Mouse (Mus musculus) olfactory bulb, adult 2 months (tissue): ENCODE data around the gene Smpdl3a. TPM values are rescaled to one million over a fixed set of nuclear protein-coding genes. Genes with fewer than 3 reads are reported as not detected.

ENCODE experiments used
- H3K27ac ChIP-seq: fragments of 200-500 bp; 2 replicates; pipeline ENCODE4 v1.5.1; 2012; ENCODE audit warnings: low read depth, low read length; ENCODE audit not compliant: insufficient read depth
- H3K4me1 ChIP-seq: fragments of 200-500 bp; 2 replicates; pipeline ENCODE4 v1.6.1; 2012; ENCODE audit warnings: low read length; ENCODE audit not compliant: control insufficient read depth, insufficient read depth
- H3K4me3 ChIP-seq: fragments of 200-500 bp; 2 replicates; pipeline ENCODE4 v1.5.1; 2012; ENCODE audit warnings: mild to moderate bottlenecking, low read depth, low read length, moderate library complexity; ENCODE audit not compliant: insufficient read depth
- CTCF ChIP-seq: fragments of 200-500 bp; IDR thresholded peaks from 2 replicates; pipeline ENCODE4 v1.5.1; 2012; ENCODE audit warnings: low read depth, mild to moderate bottlenecking, low read length, moderate library complexity; ENCODE audit not compliant: insufficient read depth
- POLR2A ChIP-seq: fragments of 200-500 bp; IDR thresholded peaks from 2 replicates; pipeline ENCODE4 v1.6.1; 2012; ENCODE audit warnings: mild to moderate bottlenecking, low read depth, low read length, moderate library complexity; ENCODE audit not compliant: insufficient read depth
- WGBS: fragments of 180-500 bp; shearing (Covaris S2); methylation state at CpG from one replicate; pipeline ENCODE4 v1.1.7; 2018; 5-methylcytosine and 5-hydroxymethylcytosine counted together
- polyA plus RNA-seq: library from polyadenylated mRNA; stranded (reverse); fragments of >200 nt; gene quantifications from 2 replicates; pipeline ENCODE4 v1.2.4, GENCODE M21; 2012; ENCODE audit warnings: low replicate concordance; ENCODE audit not compliant: missing spikeins, insufficient read depth, insufficient read length

The Smpdl3a gene
- polyA plus RNA-seq, 1 experiment, result not detected

DNA sequence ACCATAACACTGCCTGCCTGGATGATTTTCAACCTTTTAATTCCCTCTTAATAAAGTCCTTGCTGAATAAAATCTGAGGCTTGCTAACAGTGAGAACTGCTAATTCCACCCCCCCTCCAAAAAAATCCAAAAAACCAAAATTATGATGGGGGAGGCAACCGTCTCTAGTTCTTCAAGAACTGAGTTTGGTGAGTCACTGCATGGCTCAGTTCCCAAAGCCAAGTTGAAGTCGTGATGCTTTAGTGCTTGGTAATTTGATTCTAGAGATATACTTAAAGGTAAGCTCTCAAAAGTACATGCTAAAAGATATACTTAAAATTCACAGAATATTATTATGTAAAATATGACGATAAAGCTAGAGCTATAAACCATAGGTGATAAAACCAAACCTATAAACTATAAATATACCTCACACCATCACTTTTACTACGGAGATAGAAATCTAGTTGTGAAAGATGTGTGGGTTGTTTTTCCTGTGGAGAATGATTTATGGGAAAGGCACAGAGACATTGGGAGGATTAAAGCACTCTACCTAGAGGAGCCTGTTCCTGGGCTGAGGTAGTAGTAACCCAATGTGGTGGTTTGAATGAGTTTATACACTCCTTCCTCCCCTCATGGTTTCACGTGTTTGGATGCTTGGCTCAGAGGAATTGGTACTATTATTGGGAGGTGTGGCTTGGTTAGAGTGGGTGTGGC lies 18.2 kb downstream of the Smpdl3a start:
- TF ChIP-seq CTCF (no peak), POLR2A (no peak)
- 86% methylated on average over 5 of the region's 5 CpGs for WGBS
- H3K27ac ChIP-seq, result no peak overlapping the region
- H3K4me3 ChIP-seq, result no peak overlapping the region
- H3K4me1 ChIP-seq, result no peaks in the 10 kb centered on the region

DNA sequence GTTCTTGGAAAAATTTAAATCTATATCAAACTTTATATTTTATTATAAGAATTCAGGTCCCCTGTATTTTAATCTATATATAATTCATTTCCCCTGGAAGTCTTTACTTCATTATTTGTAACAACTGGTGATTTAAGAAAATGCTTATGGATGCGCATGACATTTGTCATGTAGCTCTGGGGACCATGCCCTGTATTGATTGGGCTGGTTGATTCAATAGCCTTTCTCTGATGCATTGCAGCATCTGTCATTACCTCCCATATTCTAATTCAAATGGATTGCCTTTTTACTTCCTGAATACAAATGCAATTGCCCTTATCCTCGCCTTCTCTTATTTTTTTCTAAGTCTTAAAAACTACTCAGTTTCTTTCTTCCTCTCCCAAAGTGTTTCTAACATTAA lies 20.2 kb downstream of the Smpdl3a start:
- TF ChIP-seq CTCF, result no peak
- TF ChIP-seq POLR2A, result no peak
- no peaks in the 10 kb centered on the region for H3K4me1 ChIP-seq
- WGBS, result 91% methylated on average over 2 of the region's 2 CpGs
- no peak overlapping the region for H3K27ac ChIP-seq
- no peak overlapping the region for H3K4me3 ChIP-seq

DNA sequence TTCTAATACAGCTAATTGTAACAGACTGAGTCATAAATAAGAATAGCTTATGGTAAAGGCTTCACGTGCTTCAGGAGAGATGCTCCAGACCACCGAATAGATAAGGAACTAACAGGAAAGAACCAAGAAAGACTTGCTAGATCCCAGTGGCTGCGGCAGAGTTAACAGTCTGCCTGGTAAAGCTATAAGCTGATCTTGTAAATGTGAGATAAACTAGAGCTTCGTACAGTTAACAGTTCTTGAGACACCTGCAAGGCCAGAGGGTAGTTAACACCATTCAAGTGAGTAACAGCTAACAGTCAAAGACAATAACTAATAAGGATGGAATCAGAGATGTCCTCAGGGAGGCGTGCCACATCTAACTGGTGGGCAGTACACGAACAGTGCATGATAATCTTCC lies 21.7 kb downstream of the Smpdl3a start:
- TF ChIP-seq POLR2A, result no peak
- TF ChIP-seq CTCF, result no peak
- Histone ChIP-seq H3K27ac (no peak overlapping the region), H3K4me3 (no peak overlapping the region), H3K4me1 (no peaks in the 10 kb centered on the region)
- 78% methylated on average over 6 of the region's 6 CpGs for WGBS

DNA sequence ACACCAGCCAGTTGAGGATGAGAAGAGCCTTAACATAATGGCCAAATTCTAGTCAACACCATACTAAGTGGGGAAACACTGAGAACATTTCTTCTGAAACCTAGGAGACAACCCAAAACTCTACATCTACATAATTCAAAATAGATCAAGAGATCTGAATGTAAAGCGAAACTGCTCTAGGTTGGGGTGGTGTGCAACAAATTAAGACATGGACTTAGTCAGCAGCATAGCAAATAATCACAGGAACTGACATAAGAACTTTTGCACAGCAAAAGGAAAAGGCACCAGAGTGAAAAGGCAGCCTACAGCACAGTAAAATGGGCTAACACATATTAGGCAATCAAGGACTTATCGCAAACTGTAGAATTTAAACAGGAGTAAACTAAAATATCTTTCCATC lies 25.1 kb downstream of the Smpdl3a start:
- H3K27ac ChIP-seq, result no peak overlapping the region
- 99% methylated on average over 2 of the region's 2 CpGs for WGBS
- H3K4me3 ChIP-seq, result no peak overlapping the region
- TF ChIP-seq CTCF (no peak), POLR2A (no peak)
- no peaks in the 10 kb centered on the region for H3K4me1 ChIP-seq

DNA sequence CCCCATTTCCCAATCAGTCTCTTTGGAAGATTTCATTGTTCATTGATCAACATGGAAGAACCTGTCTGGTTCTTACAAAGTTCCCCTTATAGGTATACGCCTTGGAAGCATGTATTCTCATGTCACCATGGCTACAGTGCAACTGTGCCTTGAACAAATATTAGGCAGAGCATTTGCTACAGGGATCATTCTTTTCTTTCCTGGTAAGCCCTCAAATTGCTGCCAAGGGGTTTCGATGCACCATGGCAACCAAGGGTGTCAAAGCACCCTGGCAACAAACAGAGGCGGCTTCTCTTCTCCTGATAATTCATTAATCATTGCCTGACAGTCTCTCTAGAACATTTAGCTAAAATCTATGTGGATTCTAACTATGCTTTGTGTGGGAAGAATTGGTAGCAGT lies 28.3 kb downstream of the Smpdl3a start:
- WGBS, result 25% methylated on average over 3 of the region's 3 CpGs
- H3K27ac ChIP-seq, result no peak overlapping the region
- H3K4me3 ChIP-seq, result no peak overlapping the region
- TF ChIP-seq CTCF (no peak), POLR2A (no peak)
- H3K4me1 ChIP-seq, result no peaks in the 10 kb centered on the region

DNA sequence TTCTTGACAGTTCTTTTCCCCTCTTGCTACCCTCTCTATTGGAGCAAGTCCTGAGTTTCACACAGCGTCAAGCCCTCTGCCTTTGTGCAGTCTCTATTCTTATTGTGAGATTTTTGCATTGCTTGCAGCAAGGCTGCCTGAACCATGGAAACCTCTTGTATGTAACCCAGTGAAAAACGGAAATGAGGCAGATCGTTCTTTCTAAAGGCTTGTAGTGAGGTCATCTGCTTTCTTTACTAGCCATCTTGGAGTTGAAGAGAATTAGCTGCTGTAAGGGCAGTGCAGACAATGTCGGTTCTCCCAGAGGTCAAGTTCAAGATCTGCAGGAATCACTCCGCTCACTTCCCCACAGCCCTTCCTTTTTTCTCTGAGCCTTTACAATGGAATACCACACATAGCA lies 34.5 kb downstream of the Smpdl3a start:
- WGBS, result 22% methylated on average over 5 of the region's 5 CpGs
- no peak overlapping the region for H3K27ac ChIP-seq
- no peaks in the 10 kb centered on the region for H3K4me1 ChIP-seq
- no peak for TF ChIP-seq POLR2A
- no peak for TF ChIP-seq CTCF
- H3K4me3 ChIP-seq, result no peak overlapping the region

DNA sequence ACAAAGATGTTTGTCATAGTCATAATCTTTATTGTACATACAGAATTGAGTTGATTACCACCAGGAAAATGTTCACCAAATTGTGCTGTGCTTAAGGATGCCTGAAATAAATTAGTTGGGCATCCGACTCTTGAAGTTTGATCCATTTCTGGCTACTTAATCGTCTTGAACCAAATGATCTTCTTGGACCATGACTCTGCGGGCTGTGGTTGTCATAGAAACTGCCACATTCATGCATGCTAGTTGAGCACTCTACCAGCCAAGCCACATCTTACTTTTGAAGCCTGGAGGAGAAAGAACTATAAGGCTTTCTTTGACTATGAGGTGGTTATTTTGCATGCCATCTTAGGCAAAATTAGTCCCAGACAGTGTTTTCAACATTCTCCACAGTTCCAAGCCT lies 35.5 kb downstream of the Smpdl3a start:
- WGBS, result 43% methylated on average over 3 of the region's 3 CpGs
- TF ChIP-seq CTCF (no peak), POLR2A (no peak)
- no peak overlapping the region for H3K27ac ChIP-seq
- no peaks in the 10 kb centered on the region for H3K4me1 ChIP-seq
- H3K4me3 ChIP-seq, result no peak overlapping the region

DNA sequence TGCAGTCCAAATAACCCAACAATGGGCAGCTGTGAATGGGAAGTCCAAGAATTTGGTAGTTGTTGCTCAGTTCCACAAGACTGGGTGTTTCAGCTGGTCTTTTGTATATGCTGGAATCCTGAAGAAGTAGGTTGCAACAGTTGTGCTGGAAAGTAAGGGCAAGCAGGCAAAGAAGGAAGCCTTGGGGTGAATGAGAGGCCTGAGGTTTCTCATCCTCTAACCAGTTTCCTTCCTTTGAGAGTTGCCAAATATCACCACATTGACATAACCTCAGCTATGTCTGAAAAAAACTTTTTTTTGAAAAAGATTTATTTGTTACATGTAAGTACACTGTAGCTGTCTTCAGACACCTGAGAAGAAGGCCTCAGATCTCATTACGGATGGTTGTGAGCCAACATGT lies 41.0 kb downstream of the Smpdl3a start:
- H3K4me1 ChIP-seq, result no peaks in the 10 kb centered on the region
- 93% methylated on average over 1 of the region's 1 CpGs for WGBS
- H3K27ac ChIP-seq, result no peak overlapping the region
- TF ChIP-seq POLR2A, result no peak
- TF ChIP-seq CTCF, result no peak
- H3K4me3 ChIP-seq, result no peak overlapping the region

DNA sequence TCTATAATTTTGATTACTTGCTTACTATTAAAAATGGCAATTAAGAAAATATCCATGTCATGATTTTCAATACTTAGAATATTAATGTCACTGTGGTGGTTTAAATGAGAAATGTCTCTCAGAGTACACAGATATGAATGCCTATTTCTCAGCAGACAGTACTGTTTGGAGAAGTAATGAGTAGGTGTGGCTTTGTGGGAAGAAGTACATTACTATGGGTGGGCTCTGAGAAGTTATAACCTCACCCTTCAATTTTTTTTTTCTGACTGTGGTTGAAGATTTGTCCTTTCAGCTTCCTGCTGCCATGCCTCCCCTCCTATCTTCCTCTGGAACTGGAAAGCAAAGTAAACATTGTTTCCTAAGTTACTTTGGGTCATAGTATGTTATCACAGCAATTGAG lies 41.8 kb downstream of the Smpdl3a start:
- TF ChIP-seq POLR2A, result no peak
- no peak for TF ChIP-seq CTCF
- H3K4me1 ChIP-seq, result no peaks in the 10 kb centered on the region
- H3K27ac ChIP-seq, result no peak overlapping the region
- H3K4me3 ChIP-seq, result no peak overlapping the region

DNA sequence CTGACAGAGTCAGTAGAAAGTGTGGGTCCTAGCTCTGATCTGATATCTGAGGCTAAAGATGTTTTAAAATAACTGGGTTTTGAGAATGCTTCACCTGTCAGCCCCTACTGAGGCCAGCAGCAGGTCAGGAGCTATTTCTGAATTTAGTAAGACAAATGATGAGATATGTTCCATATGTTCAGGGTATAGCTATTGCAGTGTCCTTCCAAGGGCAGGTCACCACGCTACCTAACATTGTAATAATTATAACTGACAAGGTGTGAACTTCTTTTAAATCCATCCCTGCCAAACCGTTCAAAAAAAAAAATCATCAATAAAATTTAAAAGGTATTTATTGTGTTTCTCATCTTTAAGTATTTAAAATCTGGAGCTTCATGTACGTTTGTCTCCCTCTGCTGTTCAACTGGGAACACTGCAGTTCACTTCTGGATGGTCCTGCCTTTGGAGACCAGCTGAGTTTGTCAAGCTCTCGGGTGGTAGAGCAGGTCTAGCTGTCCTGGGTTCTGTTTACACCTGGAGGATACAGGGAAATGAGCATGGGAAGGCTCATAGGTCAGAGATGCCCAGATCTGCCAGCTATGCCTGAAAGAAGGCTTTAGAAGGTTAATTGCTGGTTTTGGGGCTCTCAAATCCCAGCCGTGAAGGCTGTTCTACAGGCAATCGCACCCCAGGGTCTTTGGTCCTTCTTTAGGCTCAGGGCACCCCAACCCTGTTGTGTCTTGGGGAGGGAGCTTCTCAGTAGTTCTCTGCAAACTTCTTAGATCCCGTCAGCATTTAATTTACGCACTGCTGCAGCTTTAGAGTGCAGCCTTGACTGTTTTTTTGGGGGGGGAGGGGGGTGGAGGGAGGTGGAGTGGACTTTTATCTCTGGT lies 47.7 kb downstream of the Smpdl3a start:
- WGBS, result 42% methylated on average over 8 of the region's 8 CpGs
- Histone ChIP-seq H3K27ac (no peak overlapping the region), H3K4me1 (no peaks in the 10 kb centered on the region), H3K4me3 (no peak overlapping the region)
- TF ChIP-seq POLR2A, result no peak
- peak; percentile 38 for TF ChIP-seq CTCF
